Mouse (Mus musculus): ENCODE data around the gene Sap18. TPM values are rescaled to one million over a fixed set of nuclear protein-coding genes. Genes with fewer than 3 reads are reported as not detected.

Gene Sap18
- polyA plus RNA-seq, 1 experiment from 2014 or later: 18.9 TPM

- ATAC-seq (no peak), DNase-seq (ENCODE audit: low spot score) (no peak)
- H3K27ac ChIP-seq (ENCODE audit: low read length): no peak overlapping the region
- TF ChIP-seq EP300 (IDR thresholded peaks at IDR 0.05) (no peak), CTCF (IDR thresholded peaks at IDR 0.05) (no peak)
- H3K4me3 ChIP-seq (ENCODE audit: low read depth, low read length): no peak overlapping the region
- H3K9me3 ChIP-seq (ENCODE audit: low read length): no peaks in the 10 kb centered on the region
- no peaks in the 10 kb centered on the region for H3K27me3 ChIP-seq (replicated peaks; ENCODE audit: insufficient read depth, low read length)
- H3K4me1 ChIP-seq (ENCODE audit: insufficient read depth, low read depth, low read length): no peaks in the 10 kb centered on the region
- no peaks in the 10 kb centered on the region for H3K36me3 ChIP-seq (ENCODE audit: insufficient read depth, low read length)
- H3K9ac ChIP-seq (replicated peaks; ENCODE audit: low read depth): no peak overlapping the region
- H3K4me2 ChIP-seq (replicated peaks; ENCODE audit: low read depth, low read length): no peak overlapping the region
- 86% methylated on average over 9 of the region's 9 CpGs for WGBS
Observed at GRCm38 (mm10) chr14:57789759-57790158, 8.2 kb upstream of the Sap18 start.

GRCm38 (mm10) chr14:57791171-57791570 is 6.8 kb upstream of the Sap18 start:
- Histone ChIP-seq H3K4me2 (replicated peaks; ENCODE audit: low read depth, low read length) (no peak overlapping the region), H3K27ac (ENCODE audit: low read length) (no peak overlapping the region), H3K4me3 (ENCODE audit: low read depth, low read length) (no peak overlapping the region), H3K9ac (replicated peaks; ENCODE audit: low read depth) (no peak overlapping the region), H3K27me3 (replicated peaks; ENCODE audit: insufficient read depth, low read length) (no peaks in the 10 kb centered on the region), H3K36me3 (ENCODE audit: insufficient read depth, low read length) (no peaks in the 10 kb centered on the region), H3K4me1 (ENCODE audit: insufficient read depth, low read depth, low read length) (no peaks in the 10 kb centered on the region), H3K9me3 (ENCODE audit: low read length) (no peaks in the 10 kb centered on the region)
- WGBS: 54% methylated on average over 4 of the region's 4 CpGs
- ATAC-seq (no peak), DNase-seq (ENCODE audit: low spot score) (no peak)
- TF ChIP-seq EP300 (IDR thresholded peaks at IDR 0.05) (no peak), CTCF (IDR thresholded peaks at IDR 0.05) (no peak)

GRCm38 (mm10) chr14:57797551-57797950 is 429 bp upstream of the Sap18 start:
- Histone ChIP-seq H3K4me2 (replicated peaks; ENCODE audit: low read depth, low read length) (peak overlapping the region; percentile 64), H3K9ac (replicated peaks; ENCODE audit: low read depth) (no peak overlapping the region), H3K27ac (ENCODE audit: low read length) (peak overlapping the region; percentile 57; the same call in 1 of the 2 replicates), H3K27me3 (replicated peaks; ENCODE audit: insufficient read depth, low read length) (no peaks in the 10 kb centered on the region), H3K4me1 (ENCODE audit: insufficient read depth, low read depth, low read length) (peaks cover 11% of the 10 kb centered on the region; the same call in 1 of the 2 replicates), H3K36me3 (ENCODE audit: insufficient read depth, low read length) (peaks cover 2% of the 10 kb centered on the region; the same call in 1 of the 2 replicates), H3K9me3 (ENCODE audit: low read length) (no peaks in the 10 kb centered on the region), H3K4me3 (ENCODE audit: low read depth, low read length) (peak overlapping the region; percentile 58)
- no peak for TF ChIP-seq EP300 (IDR thresholded peaks at IDR 0.05)
- peak; percentile 40 for TF ChIP-seq CTCF (IDR thresholded peaks at IDR 0.05)
- peak; percentile 18 for DNase-seq (ENCODE audit: low spot score)
- ATAC-seq: peak; percentile 7
- 13% methylated on average over 7 of the region's 7 CpGs for WGBS

DNA sequence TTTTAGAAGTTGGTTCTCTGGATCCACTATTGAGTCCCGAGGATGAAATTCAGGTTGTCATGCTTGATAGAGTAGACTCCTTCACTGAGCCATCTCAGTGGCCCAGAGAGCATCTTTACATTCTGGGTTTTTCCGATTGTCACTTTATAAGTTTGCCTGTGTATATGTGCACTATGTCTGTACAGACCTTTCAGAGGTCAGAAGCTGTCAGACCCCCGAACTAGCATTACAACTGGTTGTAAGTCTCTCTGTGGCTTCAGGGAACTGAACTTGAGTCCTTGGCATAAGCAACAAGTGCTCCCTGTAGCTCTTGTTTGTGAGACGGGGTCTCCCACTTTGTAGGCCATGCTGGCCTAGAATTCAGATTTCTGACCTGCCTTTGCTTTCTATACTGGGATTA is 5.8 kb downstream of the Sap18 start:
- Histone ChIP-seq H3K4me2 (replicated peaks; ENCODE audit: low read depth, low read length) (no peak overlapping the region), H3K27ac (ENCODE audit: low read length) (no peak overlapping the region), H3K36me3 (ENCODE audit: insufficient read depth, low read length) (peaks cover 12% of the 10 kb centered on the region; the same call in 1 of the 2 replicates), H3K9ac (replicated peaks; ENCODE audit: low read depth) (no peak overlapping the region), H3K27me3 (replicated peaks; ENCODE audit: insufficient read depth, low read length) (no peaks in the 10 kb centered on the region), H3K4me1 (ENCODE audit: insufficient read depth, low read depth, low read length) (peaks cover 9% of the 10 kb centered on the region; the same call in 1 of the 2 replicates), H3K9me3 (ENCODE audit: low read length) (no peaks in the 10 kb centered on the region), H3K4me3 (ENCODE audit: low read depth, low read length) (no peak overlapping the region)
- WGBS: 83% methylated on average over 4 of the region's 4 CpGs
- no peak for TF ChIP-seq CTCF (IDR thresholded peaks at IDR 0.05)
- TF ChIP-seq EP300 (IDR thresholded peaks at IDR 0.05): no peak
- ATAC-seq: no peak
- no peak for DNase-seq (ENCODE audit: low spot score)

DNA sequence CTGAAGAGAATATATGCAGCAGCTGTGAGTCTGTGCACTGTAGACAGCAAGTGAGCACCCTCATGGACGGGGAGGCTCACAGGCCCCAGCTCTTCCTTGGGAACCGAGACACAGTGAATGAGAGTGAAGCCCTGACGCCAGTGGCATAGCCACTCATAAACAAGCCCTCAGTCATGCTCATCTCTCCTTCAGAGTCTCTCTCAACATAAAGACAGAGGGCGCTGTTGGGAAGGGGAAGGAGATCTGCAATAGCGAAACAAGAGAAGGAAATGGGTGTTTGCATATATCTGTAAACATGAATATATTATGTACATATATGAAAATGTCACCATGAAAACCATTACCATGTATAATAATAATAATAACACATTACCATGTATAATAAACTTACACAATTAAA is 10.6 kb downstream of the Sap18 start:
- no peak overlapping the region for H3K27ac ChIP-seq (ENCODE audit: low read length)
- TF ChIP-seq CTCF (IDR thresholded peaks at IDR 0.05) (peak; percentile 84), EP300 (IDR thresholded peaks at IDR 0.05) (0 out of 2 replicates have a peak, but pooled peaks have one; percentile 22)
- ATAC-seq: peak; percentile 65
- peak; percentile 77 for DNase-seq (ENCODE audit: low spot score)
- no peaks in the 10 kb centered on the region for H3K9me3 ChIP-seq (ENCODE audit: low read length)
- H3K27me3 ChIP-seq (replicated peaks; ENCODE audit: insufficient read depth, low read length): no peaks in the 10 kb centered on the region
- H3K36me3 ChIP-seq (ENCODE audit: insufficient read depth, low read length): 0 out of 2 replicates have a peak, but pooled peaks cover 3% of the 10 kb centered on the region
- peaks cover 3% of the 10 kb centered on the region; the same call in 1 of the 2 replicates for H3K4me1 ChIP-seq (ENCODE audit: insufficient read depth, low read depth, low read length)
- WGBS: 61% methylated on average over 5 of the region's 5 CpGs
- H3K9ac ChIP-seq (replicated peaks; ENCODE audit: low read depth): no peak overlapping the region
- no peak overlapping the region for H3K4me3 ChIP-seq (ENCODE audit: low read depth, low read length)
- H3K4me2 ChIP-seq (replicated peaks; ENCODE audit: low read depth, low read length): no peak overlapping the region

DNA sequence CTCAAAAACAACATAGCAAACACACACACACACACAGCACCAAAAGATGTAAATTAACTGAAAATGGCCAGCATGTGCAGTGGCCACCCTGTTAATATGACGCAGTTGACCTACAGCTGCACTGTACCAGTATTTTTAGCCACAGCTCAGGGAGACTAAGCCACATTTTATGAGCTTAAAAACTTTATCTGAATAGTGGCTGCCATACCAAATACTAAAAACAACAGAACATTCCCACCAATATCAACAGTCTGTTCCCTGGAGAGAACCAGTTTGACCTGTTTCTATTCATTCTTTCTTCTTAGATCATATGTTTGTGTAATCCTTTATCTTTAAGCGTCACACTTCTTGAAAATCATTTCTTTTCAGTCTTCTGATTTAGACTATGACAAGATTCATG is 12.9 kb downstream of the Sap18 start:
- Histone ChIP-seq H3K27ac (ENCODE audit: low read length) (peak overlapping the region; percentile 59), H3K4me3 (ENCODE audit: low read depth, low read length) (no peak overlapping the region), H3K9me3 (ENCODE audit: low read length) (no peaks in the 10 kb centered on the region), H3K4me2 (replicated peaks; ENCODE audit: low read depth, low read length) (no peak overlapping the region), H3K9ac (replicated peaks; ENCODE audit: low read depth) (no peak overlapping the region), H3K36me3 (ENCODE audit: insufficient read depth, low read length) (0 out of 2 replicates have a peak, but pooled peaks cover 3% of the 10 kb centered on the region), H3K27me3 (replicated peaks; ENCODE audit: insufficient read depth, low read length) (no peaks in the 10 kb centered on the region), H3K4me1 (ENCODE audit: insufficient read depth, low read depth, low read length) (peaks cover 3% of the 10 kb centered on the region; the same call in 1 of the 2 replicates)
- TF ChIP-seq EP300 (IDR thresholded peaks at IDR 0.05) (peak; percentile 42), CTCF (IDR thresholded peaks at IDR 0.05) (no peak)
- 76% methylated on average over 2 of the region's 2 CpGs for WGBS
- peak; percentile 64 for DNase-seq (ENCODE audit: low spot score)
- ATAC-seq: peak; percentile 56

All from lung, postnatal 0 days (tissue).